Mouse (Mus musculus) adrenal gland, adult 2 months (tissue): ENCODE results near the gene Gm45799. TPM values are rescaled to one million over a fixed set of nuclear protein-coding genes. Genes with fewer than 3 reads are reported as not detected.
A peak's percentile ranks its signal among the peaks of the same experiment; 100 is the strongest.

Source experiments
- DNase-seq: peaks from one replicate; pipeline ENCODE4 v3.0.0; 2021
- long read RNA-seq: library from polyadenylated mRNA; stranded (forward); transcript quantifications from one replicate; pipeline ENCODE4 v2.0.0, GENCODE M21; 2021
- polyA plus RNA-seq: library from polyadenylated mRNA; depleted of rRNA; stranded (reverse); fragments of >200 nt; gene quantifications from 2 replicates; pipeline ENCODE4 v1.2.3, GENCODE M21; 2012; rRNA removed
- total RNA-seq, 2 experiments: library from RNA; stranded (reverse); gene quantifications; 2 replicates each; pipeline ENCODE4 v1.2.3; 2021

The Gm45799 gene
- total RNA-seq (1 to 10 TPM; 7.4 to 8.9 TPM), polyA plus RNA-seq (562 and 695 TPM in 2 replicates)
- long read RNA-seq, partial matches to known transcripts = 0 of 3 reads
- long read RNA-seq, other reads (novel, unspliced or antisense) = 3 of 3 reads

GRCm38 (mm10) chr7:105640233-105640893 lies at the start of gene Gm45799, which contains the start of gene Arfip2:
Gene Gm45799 (plus strand): TSS chr7:105640552.
Gene Arfip2 (minus strand): TSS chr7:105640416.
- peak; percentile 97 for DNase-seq

- DNase-seq = peak; percentile 76
Measured at GRCm38 (mm10) chr7:105602860-105603623, 37.3 kb upstream of the Gm45799 start.

GRCm38 (mm10) chr7:105608467-105608866 lies 31.9 kb upstream of the Gm45799 start:
- no peak for DNase-seq

- DNase-seq = no peak
Measured at GRCm38 (mm10) chr7:105611767-105612166, 28.6 kb upstream of the Gm45799 start.

GRCm38 (mm10) chr7:105614400-105614799 lies 26.0 kb upstream of the Gm45799 start:
- no peak for DNase-seq

- DNase-seq = no peak
Measured at GRCm38 (mm10) chr7:105615720-105616119, 24.6 kb upstream of the Gm45799 start.

GRCm38 (mm10) chr7:105616561-105616960 lies 23.8 kb upstream of the Gm45799 start:
- DNase-seq = no peak

GRCm38 (mm10) chr7:105617810-105618209 lies 22.5 kb upstream of the Gm45799 start:
- no peak for DNase-seq

- no peak for DNase-seq
Measured at GRCm38 (mm10) chr7:105619701-105620100, 20.7 kb upstream of the Gm45799 start.

- DNase-seq = no peak
Measured at GRCm38 (mm10) chr7:105621053-105621452, 19.3 kb upstream of the Gm45799 start.

GRCm38 (mm10) chr7:105621646-105622292 lies 18.6 kb upstream of the Gm45799 start:
- DNase-seq = no peak

GRCm38 (mm10) chr7:105625397-105625796 lies 15.0 kb upstream of the Gm45799 start:
- DNase-seq = no peak

GRCm38 (mm10) chr7:105628633-105629032 lies 11.7 kb upstream of the Gm45799 start:
- peak; percentile 74 for DNase-seq

- DNase-seq = no peak
Measured at GRCm38 (mm10) chr7:105632551-105632972, 7.8 kb upstream of the Gm45799 start.

GRCm38 (mm10) chr7:105633127-105633800 lies 7.1 kb upstream of the Gm45799 start, which contains the start of gene Trim3:
Gene Trim3 (minus strand): TSS chr7:105633571.
- DNase-seq = peak; percentile 98

- no peak for DNase-seq
Measured at GRCm38 (mm10) chr7:105633801-105634135, 6.6 kb upstream of the Gm45799 start.

- DNase-seq = no peak
Measured at GRCm38 (mm10) chr7:105634272-105634920, 6.0 kb upstream of the Gm45799 start.

GRCm38 (mm10) chr7:105635726-105636125 lies 4.6 kb upstream of the Gm45799 start:
- DNase-seq = no peak

GRCm38 (mm10) chr7:105638776-105639175 lies 1.6 kb upstream of the Gm45799 start:
- no peak for DNase-seq

- no peak for DNase-seq
Measured at GRCm38 (mm10) chr7:105639304-105639703, 1.0 kb upstream of the Gm45799 start.

- no peak for DNase-seq
Measured at GRCm38 (mm10) chr7:105639756-105640155, 596 bp upstream of the Gm45799 start, which contains the start of gene Timm10b. Gene Timm10b (plus strand): TSS chr7:105640056.
